Mouse (Mus musculus): ENCODE measurements at regions not wholly inside any gene's neighbourhood (a gene's known extent, or its start where the extent isn't known, plus 50 kb on each side); places are given as distances from the start of the nearest gene placed in this dataset.

- no peak for TF ChIP-seq POLR2A (IDR thresholded peaks at IDR 0.05; ENCODE audit: borderline replicate concordance, control insufficient read depth, low read depth, low read length)
- TF ChIP-seq CTCF (IDR thresholded peaks at IDR 0.05; ENCODE audit: control insufficient read depth, insufficient read depth, low read length), result peak; percentile 60
Observed at GRCm38 (mm10) chr6:5645150-5645732, 80.2 kb upstream of the Dync1i1 start.
